Mouse (Mus musculus): ENCODE results near the gene Wdr20. TPM values are rescaled to one million over a fixed set of nuclear protein-coding genes. Genes with fewer than 3 reads are reported as not detected.

The Wdr20 gene
- polyA plus RNA-seq, 1 experiment from 2014 or later = 23.2 TPM

- ATAC-seq (ENCODE audit: low FRiP score) = no peak; the same call in 1 of the 2 replicates
- 23% methylated on average over 10 of the region's 10 CpGs for WGBS
- Histone ChIP-seq H3K27ac (replicated peaks) (no peak overlapping the region), H3K9ac (replicated peaks) (no peak overlapping the region), H3K4me3 (replicated peaks) (no peak overlapping the region), H3K4me2 (no peak overlapping the region), H3K27me3 (replicated peaks) (no peaks in the 10 kb centered on the region), H3K4me1 (peaks cover 33% of the 10 kb centered on the region), H3K36me3 (no peaks in the 10 kb centered on the region; the same call in 1 of the 2 replicates), H3K9me3 (replicated peaks) (no peaks in the 10 kb centered on the region)
Observed at GRCm38 (mm10) chr12:110804261-110804660, 66.5 kb downstream of the Wdr20 start.

- Histone ChIP-seq H3K36me3 (no peaks in the 10 kb centered on the region; the same call in 1 of the 2 replicates), H3K4me3 (replicated peaks) (no peak overlapping the region), H3K27me3 (replicated peaks) (no peaks in the 10 kb centered on the region), H3K4me1 (peaks cover 32% of the 10 kb centered on the region), H3K9me3 (replicated peaks) (no peaks in the 10 kb centered on the region), H3K4me2 (no peak overlapping the region), H3K27ac (replicated peaks) (no peak overlapping the region), H3K9ac (replicated peaks) (no peak overlapping the region)
- no peak for ATAC-seq (ENCODE audit: low FRiP score)
- WGBS = 84% methylated on average over 3 of the region's 3 CpGs
Observed at GRCm38 (mm10) chr12:110806301-110806970, 68.7 kb downstream of the Wdr20 start.

GRCm38 (mm10) chr12:110808430-110808829, 70.7 kb downstream of the Wdr20 start:
- Histone ChIP-seq H3K4me2 (no peak overlapping the region), H3K4me1 (peaks cover 23% of the 10 kb centered on the region), H3K9me3 (replicated peaks) (no peaks in the 10 kb centered on the region), H3K27ac (replicated peaks) (no peak overlapping the region), H3K27me3 (replicated peaks) (no peaks in the 10 kb centered on the region), H3K4me3 (replicated peaks) (no peak overlapping the region), H3K9ac (replicated peaks) (no peak overlapping the region), H3K36me3 (peaks cover 6% of the 10 kb centered on the region; the same call in 1 of the 2 replicates)
- ATAC-seq (ENCODE audit: low FRiP score) = no peak
- WGBS = 22% methylated on average over 10 of the region's 10 CpGs

GRCm38 (mm10) chr12:110808848-110809247, 71.1 kb downstream of the Wdr20 start:
- Histone ChIP-seq H3K4me1 (peaks cover 23% of the 10 kb centered on the region), H3K9me3 (replicated peaks) (no peaks in the 10 kb centered on the region), H3K27me3 (replicated peaks) (no peaks in the 10 kb centered on the region), H3K4me3 (replicated peaks) (no peak overlapping the region), H3K27ac (replicated peaks) (no peak overlapping the region), H3K36me3 (peaks cover 7% of the 10 kb centered on the region; the same call in 1 of the 2 replicates), H3K9ac (replicated peaks) (no peak overlapping the region), H3K4me2 (no peak overlapping the region)
- WGBS = 81% methylated on average over 5 of the region's 5 CpGs
- ATAC-seq (ENCODE audit: low FRiP score) = no peak

- H3K27ac ChIP-seq (replicated peaks) = no peak overlapping the region
- no peak overlapping the region for H3K4me3 ChIP-seq (replicated peaks)
- H3K9ac ChIP-seq (replicated peaks) = no peak overlapping the region
- peaks cover 10% of the 10 kb centered on the region for H3K4me1 ChIP-seq
- H3K4me2 ChIP-seq = no peak overlapping the region
- no peaks in the 10 kb centered on the region for H3K9me3 ChIP-seq (replicated peaks)
- peaks cover 7% of the 10 kb centered on the region; the same call in 1 of the 2 replicates for H3K36me3 ChIP-seq
- no peaks in the 10 kb centered on the region for H3K27me3 ChIP-seq (replicated peaks)
- 93% methylated on average over 9 of the region's 9 CpGs for WGBS
- ATAC-seq (ENCODE audit: low FRiP score) = no peak
Observed at GRCm38 (mm10) chr12:110813132-110813531, 75.4 kb downstream of the Wdr20 start.

GRCm38 (mm10) chr12:110813624-110814023, 75.9 kb downstream of the Wdr20 start:
- WGBS = 95% methylated on average over 6 of the region's 6 CpGs
- Histone ChIP-seq H3K9me3 (replicated peaks) (no peaks in the 10 kb centered on the region), H3K36me3 (peaks cover 7% of the 10 kb centered on the region; the same call in 1 of the 2 replicates), H3K4me3 (replicated peaks) (no peak overlapping the region), H3K27ac (replicated peaks) (no peak overlapping the region), H3K4me1 (peaks cover 6% of the 10 kb centered on the region), H3K27me3 (replicated peaks) (no peaks in the 10 kb centered on the region), H3K9ac (replicated peaks) (no peak overlapping the region), H3K4me2 (no peak overlapping the region)
- no peak for ATAC-seq (ENCODE audit: low FRiP score)

GRCm38 (mm10) chr12:110814924-110815323, 77.2 kb downstream of the Wdr20 start:
- Histone ChIP-seq H3K36me3 (peaks cover 7% of the 10 kb centered on the region; the same call in 1 of the 2 replicates), H3K9ac (replicated peaks) (no peak overlapping the region), H3K4me1 (no peaks in the 10 kb centered on the region), H3K4me3 (replicated peaks) (no peak overlapping the region), H3K4me2 (no peak overlapping the region), H3K27ac (replicated peaks) (no peak overlapping the region), H3K9me3 (replicated peaks) (no peaks in the 10 kb centered on the region), H3K27me3 (replicated peaks) (no peaks in the 10 kb centered on the region)
- 76% methylated on average over 17 of the region's 17 CpGs for WGBS
- no peak for ATAC-seq (ENCODE audit: low FRiP score)

- no peak for ATAC-seq (ENCODE audit: low FRiP score)
- H3K9ac ChIP-seq (replicated peaks) = no peak overlapping the region
- H3K4me1 ChIP-seq = no peaks in the 10 kb centered on the region
- peaks cover 7% of the 10 kb centered on the region; the same call in 1 of the 2 replicates for H3K36me3 ChIP-seq
- WGBS = 85% methylated on average over 2 of the region's 2 CpGs
- no peaks in the 10 kb centered on the region for H3K27me3 ChIP-seq (replicated peaks)
- no peak overlapping the region for H3K4me3 ChIP-seq (replicated peaks)
- no peaks in the 10 kb centered on the region for H3K9me3 ChIP-seq (replicated peaks)
- H3K4me2 ChIP-seq = no peak overlapping the region
- H3K27ac ChIP-seq (replicated peaks) = no peak overlapping the region
Observed at GRCm38 (mm10) chr12:110816833-110817232, 79.1 kb downstream of the Wdr20 start.

GRCm38 (mm10) chr12:110819367-110819766, 81.6 kb downstream of the Wdr20 start:
- Histone ChIP-seq H3K4me1 (no peaks in the 10 kb centered on the region), H3K27me3 (replicated peaks) (no peaks in the 10 kb centered on the region), H3K27ac (replicated peaks) (no peak overlapping the region), H3K4me3 (replicated peaks) (no peak overlapping the region), H3K4me2 (no peak overlapping the region), H3K9ac (replicated peaks) (no peak overlapping the region), H3K36me3 (no peaks in the 10 kb centered on the region), H3K9me3 (replicated peaks) (no peaks in the 10 kb centered on the region)
- 87% methylated on average over 8 of the region's 8 CpGs for WGBS
- ATAC-seq (ENCODE audit: low FRiP score) = no peak

- 85% methylated on average over 2 of the region's 2 CpGs for WGBS
- ATAC-seq (ENCODE audit: low FRiP score) = no peak
- Histone ChIP-seq H3K27me3 (replicated peaks) (no peaks in the 10 kb centered on the region), H3K36me3 (no peaks in the 10 kb centered on the region), H3K4me2 (no peak overlapping the region), H3K4me3 (replicated peaks) (no peak overlapping the region), H3K9me3 (replicated peaks) (no peaks in the 10 kb centered on the region), H3K4me1 (no peaks in the 10 kb centered on the region), H3K27ac (replicated peaks) (no peak overlapping the region), H3K9ac (replicated peaks) (no peak overlapping the region)
Observed at GRCm38 (mm10) chr12:110821787-110822186, 84.0 kb downstream of the Wdr20 start.

GRCm38 (mm10) chr12:110822366-110822765, 84.6 kb downstream of the Wdr20 start:
- H3K36me3 ChIP-seq = no peaks in the 10 kb centered on the region
- no peaks in the 10 kb centered on the region for H3K4me1 ChIP-seq
- no peak overlapping the region for H3K27ac ChIP-seq (replicated peaks)
- no peak overlapping the region for H3K9ac ChIP-seq (replicated peaks)
- no peak overlapping the region for H3K4me2 ChIP-seq
- no peaks in the 10 kb centered on the region for H3K27me3 ChIP-seq (replicated peaks)
- 88% methylated on average over 7 of the region's 7 CpGs for WGBS
- ATAC-seq (ENCODE audit: low FRiP score) = no peak
- H3K4me3 ChIP-seq (replicated peaks) = no peak overlapping the region
- H3K9me3 ChIP-seq (replicated peaks) = no peaks in the 10 kb centered on the region

- H3K4me2 ChIP-seq = no peak overlapping the region
- 98% methylated on average over 4 of the region's 4 CpGs for WGBS
- no peak for ATAC-seq (ENCODE audit: low FRiP score)
- H3K9me3 ChIP-seq (replicated peaks) = no peaks in the 10 kb centered on the region
- H3K4me1 ChIP-seq = no peaks in the 10 kb centered on the region
- H3K36me3 ChIP-seq = no peaks in the 10 kb centered on the region
- no peak overlapping the region for H3K27ac ChIP-seq (replicated peaks)
- no peaks in the 10 kb centered on the region for H3K27me3 ChIP-seq (replicated peaks)
- H3K9ac ChIP-seq (replicated peaks) = no peak overlapping the region
- no peak overlapping the region for H3K4me3 ChIP-seq (replicated peaks)
Observed at GRCm38 (mm10) chr12:110828908-110829307, 91.2 kb downstream of the Wdr20 start.

Data from neural tube, embryonic 15.5 days (tissue).